Mouse (Mus musculus) spleen, adult 18-20 months (tissue): ENCODE measurements around the gene Abraxas1.

Experiments
- DNase-seq, 2 experiments: peaks; one replicate each; pipeline ENCODE4 v3.0.0; 2022; ENCODE audit warnings: mixed read lengths in 2 of 2

Gene Abraxas1

DNA sequence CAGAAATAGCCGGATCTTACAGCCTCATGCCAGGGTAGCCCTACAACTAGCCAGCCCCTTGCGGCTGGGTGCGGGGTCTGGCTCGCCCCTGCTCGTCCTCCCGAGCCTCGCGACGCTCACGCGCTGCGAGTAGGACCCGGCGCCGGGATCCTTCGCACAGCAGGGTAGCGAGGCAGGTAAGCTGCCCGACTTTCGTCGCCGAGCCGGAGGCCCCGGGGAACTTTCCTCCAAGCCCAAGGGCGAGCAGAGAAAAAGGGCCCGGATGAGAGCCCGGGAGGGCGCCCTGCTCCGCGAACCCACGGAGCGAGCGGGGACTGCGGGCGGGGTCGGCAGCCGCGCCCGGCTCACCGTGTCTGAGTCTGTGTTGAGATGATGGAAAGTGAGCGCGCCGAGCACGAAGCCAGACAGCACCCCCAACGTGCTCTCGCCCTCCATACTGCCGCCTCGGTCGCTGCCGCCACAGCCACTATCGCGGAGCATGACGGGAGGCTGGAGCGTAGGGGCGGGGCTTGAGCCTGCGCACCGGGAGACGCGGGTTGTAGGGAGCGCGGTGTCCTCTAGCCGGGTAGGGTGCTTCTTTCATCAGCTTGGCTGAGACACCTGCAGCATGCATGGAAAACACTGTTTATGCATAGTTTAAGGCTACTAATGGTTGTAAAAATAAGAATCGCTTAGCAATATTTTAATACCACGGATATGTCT is at the start of gene Abraxas1:
Gene Abraxas1 (minus strand): TSS at position 483 of the 702 bp plus-strand sequence.
- DNase-seq, result peak; percentile 75 to 91

DNA sequence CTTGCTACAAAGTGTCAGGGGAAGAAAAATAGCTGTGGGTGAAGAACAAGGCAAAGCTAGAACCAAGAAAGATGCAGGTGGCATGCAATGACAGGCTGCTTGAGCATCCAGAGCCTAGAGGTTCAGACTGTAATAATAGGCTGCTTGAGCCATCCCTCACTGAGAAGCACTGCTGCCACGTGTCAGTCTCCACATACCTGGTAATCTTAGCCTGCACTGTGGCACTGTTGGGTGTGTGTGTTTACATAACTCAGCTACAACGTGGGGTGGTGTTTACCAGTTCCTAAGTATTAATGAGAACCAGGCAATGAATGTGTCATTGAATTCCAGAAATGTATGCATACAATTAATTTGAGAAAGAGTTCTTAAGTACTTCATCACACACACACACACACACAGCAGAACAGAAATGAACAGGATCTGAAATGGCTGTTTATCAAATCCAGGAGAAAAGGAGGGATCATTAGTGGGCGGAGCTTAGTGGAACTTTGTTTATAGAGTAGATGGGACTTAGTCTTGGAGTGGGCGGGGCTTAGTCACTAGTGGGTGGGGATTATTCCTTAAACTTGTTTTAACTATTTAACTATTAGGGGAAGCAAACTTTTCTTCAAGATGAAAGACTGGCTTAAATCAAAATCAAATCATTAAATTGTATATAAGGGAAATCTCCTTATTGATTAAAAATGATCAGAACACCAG is 48.6 kb upstream of the Abraxas1 start:
- DNase-seq, result no peak

DNA sequence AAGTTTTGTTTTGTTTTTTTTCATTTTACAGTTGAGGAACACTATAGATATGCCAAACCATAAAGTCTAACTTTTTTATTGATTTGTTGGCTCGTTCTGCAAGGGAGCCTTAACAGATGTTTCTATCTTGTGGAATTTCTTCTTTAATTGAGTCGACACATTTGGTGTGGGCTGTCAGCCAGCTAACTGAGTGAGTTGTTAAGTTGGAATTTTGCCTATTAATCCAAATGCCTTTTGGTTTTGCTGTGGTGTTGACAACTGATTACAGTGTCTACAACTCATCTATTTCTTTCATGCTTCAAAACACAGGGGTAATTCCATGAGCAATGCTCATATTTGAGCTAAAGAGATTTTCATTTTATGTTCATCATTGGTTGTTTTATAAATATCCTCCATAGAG is 45.4 kb upstream of the Abraxas1 start:
- no peak for DNase-seq

DNA sequence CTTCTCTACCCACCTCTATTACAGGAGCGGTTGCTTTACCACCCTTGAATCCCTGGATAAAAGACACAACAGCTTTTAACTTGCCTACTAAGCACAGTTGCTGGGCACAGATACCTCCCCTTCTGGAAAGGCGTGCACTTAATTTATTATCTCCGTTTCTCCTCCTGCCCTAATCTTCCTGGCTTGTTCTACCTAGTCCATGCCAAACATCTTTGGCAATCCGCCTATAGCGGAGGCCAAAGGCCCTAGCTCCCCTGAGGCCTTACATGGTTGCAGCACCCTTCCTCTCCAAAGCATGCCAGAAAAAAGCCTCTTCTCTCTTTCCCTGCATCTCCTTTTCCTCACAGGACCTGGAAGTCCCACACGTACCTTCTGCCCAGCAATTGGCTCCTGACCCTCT is 43.7 kb upstream of the Abraxas1 start:
- no peak for DNase-seq

DNA sequence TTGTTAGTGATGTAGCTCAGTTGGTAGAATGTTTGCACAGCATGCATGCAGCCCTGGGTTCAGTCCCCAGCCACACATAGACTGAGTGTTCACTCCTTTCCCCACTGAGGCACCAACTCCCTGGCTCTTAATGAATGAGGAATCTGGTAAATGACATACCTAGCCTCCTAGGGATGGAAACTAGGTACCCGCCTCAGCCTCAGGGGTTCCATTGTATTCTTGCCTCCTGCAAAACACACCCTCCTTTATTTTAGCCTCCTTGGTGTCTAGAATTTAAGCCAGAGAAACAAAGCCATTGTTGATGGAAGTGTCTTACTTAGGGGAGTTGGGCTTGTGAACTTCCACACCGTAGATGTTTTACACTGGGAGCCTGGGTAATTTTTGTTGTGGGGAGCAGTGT is 42.3 kb upstream of the Abraxas1 start:
- DNase-seq, result no peak

DNA sequence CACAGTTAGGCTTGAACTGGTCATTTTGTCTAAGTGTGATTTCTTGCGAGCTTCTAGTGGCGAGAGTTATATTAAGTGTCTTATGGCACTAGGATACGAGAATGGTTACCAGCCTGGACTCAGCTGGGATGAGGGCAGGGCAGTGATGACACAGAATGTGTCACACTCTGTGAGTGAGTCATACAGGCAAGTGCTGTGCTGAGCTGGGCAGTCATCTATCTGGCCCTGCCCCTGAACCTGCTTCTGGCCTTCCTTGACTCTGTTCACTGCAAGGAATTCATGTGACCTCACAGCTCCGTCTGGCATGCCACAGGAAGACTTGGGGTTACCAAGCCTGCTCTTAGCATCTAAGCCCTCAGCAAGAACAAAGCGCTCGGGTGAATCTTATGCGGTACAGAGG is 41.0 kb upstream of the Abraxas1 start:
- DNase-seq, result no peak

DNA sequence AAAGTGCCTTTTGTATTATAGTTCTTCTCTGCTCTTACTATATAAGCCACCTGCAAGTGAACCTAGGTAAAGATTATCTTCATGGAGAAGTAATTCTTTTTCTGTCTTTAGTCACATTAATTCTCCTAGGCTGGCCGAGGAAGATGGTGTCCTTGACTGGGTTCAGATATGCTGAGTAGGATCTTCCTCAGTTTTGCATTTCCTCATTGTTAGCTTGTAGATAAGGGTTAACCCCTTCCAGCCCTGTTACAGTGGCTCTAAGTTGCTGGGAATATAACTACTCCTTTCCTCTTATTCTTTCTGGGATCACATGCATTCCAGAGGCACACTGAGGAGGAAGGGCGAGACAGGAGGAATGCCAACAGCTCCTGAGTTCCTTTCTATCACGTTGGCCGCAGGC is 40.4 kb upstream of the Abraxas1 start:
- DNase-seq, result no peak

DNA sequence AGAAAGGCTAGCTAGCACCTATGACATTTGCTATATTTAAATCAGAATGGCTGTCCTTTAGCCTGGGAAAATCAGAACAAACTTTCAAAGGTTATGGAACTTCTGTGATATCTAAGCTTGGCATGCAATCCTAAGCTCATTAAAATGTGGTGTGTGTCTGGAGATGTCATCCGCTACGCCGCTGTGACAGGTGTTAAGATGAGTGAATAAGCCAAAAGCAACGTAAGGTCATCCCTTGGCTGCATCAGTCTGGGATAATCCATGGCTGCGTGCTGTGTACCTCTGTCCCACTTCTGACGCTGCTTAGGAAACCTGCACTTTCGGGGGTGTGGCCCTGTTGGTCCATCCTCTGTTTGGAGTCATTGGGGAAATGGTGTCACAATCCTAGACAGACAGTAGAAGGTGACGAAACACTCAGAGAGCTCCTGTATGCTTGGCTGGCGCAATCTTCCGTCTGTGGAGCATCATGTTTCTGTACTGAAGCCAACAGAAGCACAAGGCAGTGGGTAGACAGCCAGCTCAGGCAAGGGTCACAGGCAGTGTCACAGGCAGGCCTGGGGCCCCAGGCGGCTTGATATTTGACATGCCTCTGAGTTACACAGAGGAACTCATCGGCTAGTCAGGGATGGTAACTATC is 39.8 kb upstream of the Abraxas1 start:
- DNase-seq, result no peak

DNA sequence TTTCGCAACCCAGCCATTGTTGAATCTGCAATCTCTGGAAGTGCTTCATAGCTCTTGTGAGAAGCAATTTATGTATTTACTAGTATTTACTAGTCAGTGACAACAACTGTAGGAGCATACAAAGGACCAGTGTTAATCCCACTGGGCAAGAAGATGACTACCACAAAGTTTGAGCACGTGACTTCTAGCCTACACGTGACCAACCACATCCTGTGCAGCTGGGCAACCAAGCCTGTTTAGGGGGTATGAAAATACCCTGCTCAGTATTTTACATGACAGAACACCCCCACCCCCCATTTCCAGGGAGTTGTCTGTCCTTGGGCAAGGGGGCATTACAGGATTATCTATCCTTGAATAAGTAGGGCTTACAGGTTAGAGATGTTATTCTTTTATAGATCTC is 35.8 kb upstream of the Abraxas1 start:
- peak; percentile 35 for DNase-seq

DNA sequence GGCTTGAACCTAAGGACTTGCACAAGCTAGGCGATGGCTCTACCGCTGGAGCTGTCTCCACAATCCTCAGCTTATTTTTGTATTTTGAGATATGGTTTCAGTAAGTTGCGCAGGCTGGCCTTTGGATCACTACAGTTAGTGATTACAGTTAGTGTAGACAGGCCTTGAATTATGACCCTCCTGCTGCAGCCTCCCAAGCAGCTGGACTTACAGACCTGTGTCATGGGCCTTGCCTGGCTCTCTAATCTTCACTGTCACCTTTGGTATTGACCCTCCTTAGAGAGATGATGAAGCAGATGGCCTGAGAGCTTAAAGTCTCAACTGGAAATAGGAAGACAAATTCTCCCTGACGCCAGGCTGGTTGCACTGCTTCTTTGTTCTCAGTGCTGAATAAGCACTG is 33.2 kb upstream of the Abraxas1 start:
- DNase-seq, result no peak

DNA sequence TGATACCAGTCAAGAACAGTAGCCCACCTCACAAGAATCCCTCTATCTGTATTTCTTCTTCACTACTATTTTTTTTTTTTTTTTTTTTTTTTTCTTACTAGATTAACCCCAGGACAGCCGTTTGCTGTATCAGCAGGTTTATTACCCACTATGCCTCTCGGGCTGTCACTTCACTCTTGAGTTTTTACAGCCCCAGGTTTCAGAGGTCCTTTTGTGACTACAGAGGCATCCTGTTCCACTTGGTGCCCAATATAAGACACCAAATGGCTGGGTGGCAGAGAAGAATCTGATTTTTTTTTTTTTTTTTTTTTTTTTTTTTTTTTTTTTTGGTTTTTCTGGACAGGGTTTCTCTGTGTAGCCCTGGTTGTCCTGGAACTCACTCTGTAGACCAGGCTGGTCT is 26.4 kb upstream of the Abraxas1 start:
- no peak for DNase-seq

DNA sequence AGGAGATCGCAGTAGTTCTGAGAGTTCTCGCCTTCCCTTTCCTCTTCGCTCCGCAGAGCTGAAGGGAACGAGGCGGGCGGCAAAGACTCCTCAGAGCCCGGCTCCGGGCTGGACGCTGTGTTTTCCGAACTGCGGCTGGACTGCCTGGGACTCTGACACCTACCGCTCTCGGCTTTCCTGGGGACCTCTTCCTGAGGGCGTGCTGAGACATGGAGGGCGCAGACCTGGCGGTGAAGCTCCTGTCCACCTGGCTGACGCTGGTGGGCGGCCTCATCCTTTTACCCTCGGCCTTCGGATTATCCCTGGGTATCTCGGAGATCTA is 25.8 kb upstream of the Abraxas1 start:
- no peak for DNase-seq

DNA sequence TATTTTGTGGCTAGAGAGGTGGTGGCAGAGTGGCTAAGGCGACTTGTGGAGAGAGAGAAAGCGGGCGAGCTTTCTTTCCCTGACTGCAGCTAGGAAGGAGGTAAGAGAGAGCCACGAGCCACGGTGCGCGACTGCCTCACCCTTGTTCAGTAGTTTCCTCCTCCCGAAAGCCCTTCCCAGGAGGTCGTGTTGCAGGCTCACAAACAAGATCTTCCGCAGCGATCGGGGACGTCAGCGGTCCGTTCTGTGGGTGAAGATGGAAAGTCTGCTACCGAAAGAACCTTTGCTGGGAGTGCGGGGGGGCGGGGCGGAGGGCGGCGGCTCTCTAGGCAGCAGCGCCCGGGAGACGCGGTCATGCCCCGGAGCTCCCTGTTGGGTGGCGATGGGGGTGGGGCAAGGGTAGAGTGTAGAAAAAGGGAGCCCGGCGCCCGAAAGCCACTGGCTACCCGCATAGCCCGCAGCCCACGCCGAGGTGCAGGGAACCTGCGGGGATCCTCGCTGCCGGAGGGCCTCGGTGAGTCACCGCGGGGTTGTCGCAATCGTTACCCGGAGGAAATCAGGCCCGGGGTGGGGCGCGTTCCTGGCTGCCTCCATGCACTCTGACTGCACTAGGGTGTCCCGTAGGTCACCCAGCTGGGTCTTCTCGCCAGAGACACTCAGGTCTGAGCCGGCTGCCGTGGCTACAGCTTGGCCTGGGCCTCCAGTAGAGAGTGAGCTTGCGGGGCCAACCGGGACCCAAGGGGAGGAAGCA is 25.3 kb upstream of the Abraxas1 start:
- DNase-seq, result peak; percentile 56 to 70

DNA sequence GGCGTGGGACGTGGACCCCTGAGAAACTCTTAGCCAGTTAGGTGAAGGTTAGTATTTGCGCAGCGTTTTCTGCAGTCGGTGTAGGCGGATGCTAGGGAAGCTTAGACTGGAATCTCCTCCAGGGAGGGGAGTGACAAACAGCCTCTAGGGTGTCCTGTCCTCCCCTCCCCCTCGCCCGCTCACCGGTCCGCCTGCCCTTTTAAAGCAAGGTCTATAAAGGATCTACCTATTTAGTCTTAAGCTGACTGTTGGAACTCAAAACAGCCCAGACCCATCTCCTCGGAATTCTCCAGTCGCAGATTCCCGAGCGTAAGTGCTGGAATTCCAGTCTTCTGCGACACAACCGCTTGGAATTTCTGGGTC is 24.7 kb upstream of the Abraxas1 start, which contains the start of gene Gpat3:
Gene Gpat3 (plus strand): TSS at position 229 of the 363 bp plus-strand sequence.
- DNase-seq, result peak; percentile 7 to 31

DNA sequence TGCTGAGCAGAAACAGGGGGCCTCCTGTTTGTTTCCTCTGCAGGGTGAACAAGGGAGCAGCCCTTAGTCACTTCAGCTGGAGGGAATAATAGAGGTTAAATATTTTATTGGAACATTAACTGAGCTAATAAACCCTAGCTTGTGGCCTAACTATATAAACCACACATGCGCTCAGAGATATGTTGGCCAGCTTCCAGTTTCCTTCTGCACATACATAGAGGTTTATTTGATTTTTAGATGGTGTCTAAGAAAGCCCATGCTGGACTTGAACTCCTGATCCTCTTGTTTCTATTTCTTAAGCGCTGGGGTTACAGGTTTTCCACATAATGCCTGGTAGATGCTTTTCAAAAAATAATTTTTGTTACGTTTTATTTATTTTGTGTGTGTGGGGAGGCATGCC is 23.7 kb upstream of the Abraxas1 start:
- DNase-seq, result no peak

DNA sequence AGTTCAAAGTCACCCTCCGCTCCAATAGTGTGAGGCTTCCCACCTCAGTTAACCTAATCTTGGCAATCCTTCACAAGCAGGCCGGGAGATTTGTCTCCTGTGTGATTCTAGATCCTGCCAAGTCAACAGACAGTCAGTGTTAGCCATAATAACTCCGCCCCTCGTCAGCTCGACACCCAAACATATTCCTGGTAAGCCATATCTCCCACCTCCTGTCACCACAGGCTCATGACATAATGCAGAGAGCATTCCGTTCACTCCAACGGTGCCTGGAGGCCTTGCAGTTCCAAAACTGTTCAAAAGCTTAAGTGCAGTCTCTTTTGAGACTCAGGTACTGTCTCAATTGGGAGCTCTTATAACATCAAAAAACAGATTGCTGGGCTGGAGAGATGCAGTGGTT is 17.1 kb upstream of the Abraxas1 start:
- DNase-seq, result no peak

DNA sequence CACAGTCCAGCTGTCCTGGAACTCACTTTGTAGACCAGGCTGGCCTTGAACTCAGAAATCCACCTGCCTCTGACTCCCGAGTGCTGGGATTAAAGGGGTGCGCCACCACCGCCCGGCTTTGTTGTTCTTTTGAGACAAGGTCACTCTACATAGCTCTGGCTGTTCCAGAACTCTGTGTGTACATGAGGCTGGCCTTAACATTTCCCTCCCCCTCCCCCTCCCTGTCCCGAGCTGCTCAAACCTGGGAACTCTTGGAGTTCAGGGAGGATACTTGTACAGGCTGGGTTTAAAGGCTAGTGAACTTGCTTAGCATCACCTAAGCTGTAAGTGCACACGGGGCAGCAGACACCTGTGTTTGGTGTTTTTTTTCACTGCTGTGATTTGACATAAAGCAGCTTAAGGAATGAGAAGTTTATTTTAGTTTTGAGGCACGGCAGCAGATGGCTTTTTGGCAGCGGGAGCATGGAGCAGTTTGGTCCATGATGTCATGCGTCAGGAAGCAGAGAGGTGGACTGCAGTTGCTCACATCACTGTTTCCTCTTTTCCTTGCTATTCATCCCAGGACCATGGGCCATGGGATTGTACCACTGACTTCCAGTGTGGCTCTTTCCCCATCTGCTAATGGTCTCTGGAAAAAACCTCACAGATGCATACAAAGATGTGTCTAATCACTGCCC is 15.2 kb upstream of the Abraxas1 start:
- DNase-seq, result no peak

DNA sequence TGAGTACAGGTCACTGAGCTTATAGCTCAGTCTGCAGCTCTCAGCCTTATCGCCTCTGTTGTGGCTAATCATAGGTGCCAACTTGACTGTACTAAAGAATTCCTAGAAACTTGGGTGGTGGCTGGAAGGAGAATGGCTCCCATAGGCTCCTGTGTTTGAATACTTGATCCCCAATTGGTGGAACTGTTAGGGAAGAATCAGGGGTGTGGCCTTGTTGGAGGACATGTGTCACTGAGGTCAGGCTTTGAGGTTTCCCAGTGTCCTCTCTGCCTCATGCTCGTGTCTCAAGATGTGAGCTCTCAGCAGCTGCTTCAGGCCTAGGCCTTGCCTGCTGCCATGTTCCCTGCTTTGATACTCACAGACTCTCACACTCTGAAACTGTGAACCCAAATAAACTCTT is 13.1 kb upstream of the Abraxas1 start:
- no peak for DNase-seq

DNA sequence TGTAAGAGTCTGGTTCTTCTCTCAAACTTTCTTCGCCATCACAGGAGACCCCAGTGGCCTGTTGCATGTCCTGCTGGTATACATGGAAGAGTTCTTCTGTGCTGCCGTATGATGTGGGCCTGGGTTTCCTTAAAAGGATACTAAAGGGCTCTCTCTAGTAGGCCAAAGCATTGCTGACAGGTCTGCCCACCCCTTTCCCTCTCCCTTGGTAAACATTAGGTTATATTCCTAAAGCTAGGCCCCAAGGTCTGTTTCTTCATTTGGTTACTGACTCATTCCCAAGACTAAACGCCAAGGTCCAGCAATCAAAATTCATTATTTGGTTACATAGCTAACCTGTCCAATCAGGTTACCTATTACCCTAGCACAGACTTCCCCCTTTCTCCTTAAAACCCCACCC is 11.9 kb upstream of the Abraxas1 start:
- no peak for DNase-seq

DNA sequence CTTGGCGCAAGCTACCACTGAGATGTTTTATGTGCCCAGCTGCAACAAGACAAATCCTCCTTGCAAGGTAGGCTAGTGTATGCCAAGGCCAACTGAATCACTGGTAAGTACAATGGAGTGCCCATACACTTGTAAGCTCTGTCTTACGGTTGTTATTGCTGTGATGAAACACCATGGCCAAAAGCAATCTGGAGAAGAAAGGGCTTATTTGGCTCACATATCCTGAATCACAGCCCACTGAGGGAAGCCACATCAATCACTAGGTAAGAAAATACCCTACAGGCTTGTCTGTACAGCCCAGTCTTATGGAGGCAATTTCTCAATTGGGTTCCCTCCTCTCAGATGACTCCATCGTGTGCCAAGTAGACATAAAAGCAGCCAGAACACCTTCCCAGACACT is 7.9 kb upstream of the Abraxas1 start:
- DNase-seq, result no peak

DNA sequence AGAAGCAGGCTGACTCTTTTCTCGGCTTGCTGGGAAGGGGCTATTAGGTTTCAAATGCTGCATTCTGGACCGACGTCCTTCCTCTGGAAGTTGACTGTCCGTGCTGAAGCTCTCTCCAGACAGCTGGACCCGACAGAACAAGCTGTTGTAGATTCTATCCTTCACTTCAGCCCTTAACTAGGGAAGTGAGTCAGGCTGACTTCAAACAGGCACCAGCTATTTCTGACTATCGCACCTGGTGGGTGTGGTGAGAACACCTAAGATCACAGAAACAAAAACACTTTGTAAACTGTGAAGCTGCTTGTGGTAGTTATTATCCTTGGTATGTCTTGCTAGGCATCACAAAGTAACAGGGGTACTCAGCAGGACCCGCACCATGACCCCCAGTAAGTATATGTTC is 5.8 kb upstream of the Abraxas1 start:
- no peak for DNase-seq

DNA sequence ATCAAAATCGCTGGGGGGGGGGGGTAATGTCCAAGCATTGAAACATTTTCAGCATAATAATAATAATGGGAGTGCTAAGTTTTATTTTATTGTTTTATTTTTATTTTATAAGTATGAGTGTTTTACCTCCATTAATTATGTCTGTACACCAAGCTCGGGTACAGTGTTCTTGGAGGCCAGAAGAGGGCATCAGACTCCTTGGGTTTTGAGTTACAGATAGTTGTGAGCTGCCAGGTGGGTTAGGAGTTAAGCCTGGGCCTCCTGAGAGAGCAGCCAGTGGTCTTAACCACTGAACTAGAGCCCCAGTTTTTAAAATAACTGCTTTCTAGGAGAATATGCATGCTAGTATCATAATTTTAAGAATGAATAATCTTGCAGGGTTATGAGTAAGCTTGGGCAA is 5.2 kb upstream of the Abraxas1 start:
- DNase-seq, result no peak

DNA sequence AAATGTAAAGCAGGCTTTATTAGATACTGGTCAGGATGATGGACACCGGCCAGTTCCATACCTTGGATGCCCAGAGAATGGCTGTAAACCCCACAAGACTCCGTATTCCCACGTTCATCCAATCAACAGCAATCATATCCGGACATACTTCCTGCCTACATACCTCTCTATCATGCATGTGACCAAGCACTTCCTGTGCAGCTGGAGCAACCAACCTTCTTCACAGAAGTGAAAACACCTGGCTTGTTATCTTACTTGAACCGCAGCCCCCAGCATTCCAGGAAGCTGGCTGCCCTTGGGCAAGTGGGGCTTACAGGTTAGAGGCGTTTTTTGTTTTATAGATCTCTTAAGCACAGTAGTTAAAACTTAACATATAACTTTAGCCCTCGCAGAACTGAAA is 2.1 kb upstream of the Abraxas1 start:
- no peak for DNase-seq
